Mouse (Mus musculus): Measurements from ENCODE around the gene Fbxo10.
"Not testable (repeated sequence)": the region's sequence is repeated elsewhere in the genome, so short reads cannot be mapped to it uniquely, and the experiment has no call there.

The Fbxo10 gene

GRCm38 (mm10) chr4:45084021-45084894 lies at the start of gene Fbxo10:
Fbxo10 (minus strand) TSS chr4:45084604.
- DNase-seq, result peak; percentile 95 to 97

GRCm38 (mm10) chr4:45131021-45131420 lies 46.6 kb upstream of the Fbxo10 start:
- no peak for DNase-seq

- no peak for DNase-seq
Measured at GRCm38 (mm10) chr4:45121311-45121710, 36.9 kb upstream of the Fbxo10 start.

DNA sequence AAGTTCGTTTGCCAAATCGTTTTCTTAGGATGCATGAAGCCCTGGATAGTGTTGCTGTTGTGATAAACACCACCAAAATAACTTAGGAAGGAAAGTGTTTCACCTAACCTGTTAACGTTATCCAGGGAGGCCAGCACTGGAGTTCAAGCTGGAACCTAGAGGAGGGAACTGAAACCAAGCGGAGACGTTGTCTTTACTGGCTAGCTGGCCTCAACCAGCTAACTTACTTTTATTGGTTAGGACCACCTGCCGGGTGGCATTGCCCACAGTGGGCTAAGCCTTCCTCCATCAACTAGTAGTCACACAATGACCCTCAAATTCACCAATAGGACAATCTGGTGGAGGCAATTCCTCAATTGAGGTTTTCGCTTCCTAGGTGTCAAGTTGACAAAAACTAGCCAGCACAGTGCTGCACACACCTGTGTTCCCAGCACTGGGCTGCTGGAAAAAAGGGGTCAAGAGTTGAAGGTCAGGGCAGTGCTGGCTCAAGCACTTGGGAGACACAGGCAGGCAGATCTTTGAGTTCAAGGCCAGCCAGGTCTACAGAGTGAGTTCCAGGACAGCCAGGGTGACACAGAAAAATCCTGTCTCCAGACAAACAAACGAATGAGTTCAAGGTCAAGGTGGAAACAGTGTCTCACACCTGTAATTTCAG lies 24.2 kb upstream of the Fbxo10 start:
- no peak for DNase-seq

DNA sequence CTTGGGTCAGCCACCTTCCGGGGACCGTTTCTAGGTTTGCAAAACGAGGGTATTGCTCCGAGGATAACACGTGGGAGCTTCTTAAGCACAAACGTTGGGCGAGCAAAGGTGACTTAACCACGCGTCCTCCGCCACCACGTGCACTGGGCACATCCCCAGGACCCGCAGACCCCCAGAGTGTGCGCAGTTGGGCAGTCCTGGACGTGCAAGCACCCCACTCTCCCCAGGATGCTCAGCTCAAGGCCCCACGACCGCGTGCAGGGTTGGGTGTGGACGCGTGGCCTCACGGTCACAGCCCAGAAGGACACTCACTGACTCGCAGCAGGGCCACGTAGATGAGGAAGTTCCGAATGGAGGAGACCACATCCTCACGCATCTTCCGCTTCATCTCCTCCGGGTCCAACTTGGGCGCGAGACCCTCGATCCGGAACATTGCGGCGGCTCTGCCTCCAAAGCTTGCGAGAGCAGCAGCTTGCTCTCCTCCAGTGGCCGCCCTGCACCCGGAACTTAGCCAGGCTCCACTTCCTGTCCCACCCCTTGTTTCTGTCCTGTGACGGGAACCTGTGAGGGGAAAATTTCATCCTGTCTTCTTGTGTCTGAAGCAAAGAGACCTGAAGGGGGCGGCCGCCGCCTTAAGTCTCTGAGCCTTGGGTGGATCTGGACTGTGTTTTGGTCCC lies 23.3 kb upstream of the Fbxo10 start, which contains the start of gene Tomm5:
TSS of gene Tomm5 (minus strand) at position 514 of the 677 bp plus-strand sequence.
- peak; percentile 90 to 91 for DNase-seq

GRCm38 (mm10) chr4:45107066-45107465 lies 22.7 kb upstream of the Fbxo10 start:
- no peak for DNase-seq

- DNase-seq, result no peak
Measured at GRCm38 (mm10) chr4:45106409-45106808, 22.0 kb upstream of the Fbxo10 start.

- DNase-seq, result peak; percentile 36 to 66
Measured at GRCm38 (mm10) chr4:45097198-45097872, 12.9 kb upstream of the Fbxo10 start.

DNA sequence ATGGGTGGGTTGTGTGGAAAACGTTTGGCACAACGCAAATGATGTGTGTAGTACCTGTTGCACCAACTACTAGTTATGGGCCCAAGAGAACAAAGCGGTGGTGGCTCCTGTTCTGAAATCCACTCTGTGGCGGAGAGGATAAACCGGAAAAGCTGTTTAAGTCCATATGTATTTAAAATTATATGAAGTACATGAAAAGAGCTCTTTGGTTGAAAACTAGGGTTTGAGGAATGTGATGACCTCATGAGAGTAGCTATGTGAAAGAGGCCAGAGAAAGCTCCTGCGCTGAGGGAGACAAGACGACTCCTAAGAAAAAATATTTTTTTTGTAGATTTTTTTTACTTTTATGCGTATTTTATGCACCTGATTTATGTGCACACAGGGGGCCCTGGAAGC lies 489 bp upstream of the Fbxo10 start:
- no peak for DNase-seq

DNA sequence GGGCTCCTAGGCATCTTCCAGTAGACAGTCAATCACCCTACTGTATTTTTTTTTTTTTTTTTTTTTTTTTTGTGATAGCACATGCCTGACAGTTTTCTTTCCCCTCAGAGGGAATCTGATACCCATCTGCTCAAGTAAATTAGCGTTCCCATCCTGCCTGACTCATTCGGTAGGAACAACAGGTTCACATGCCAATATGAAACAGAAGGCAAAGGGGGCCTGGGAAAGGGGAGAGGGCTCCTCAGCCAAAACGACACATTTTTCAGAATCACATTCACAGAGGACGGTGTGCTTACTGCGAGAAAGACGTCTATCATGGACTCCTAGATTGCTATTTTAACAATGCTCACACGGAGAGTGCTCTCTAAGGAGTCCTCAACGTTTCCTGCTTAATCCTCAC lies 917 bp downstream of the Fbxo10 start:
- DNase-seq, result no peak

- no peak for DNase-seq
Measured at GRCm38 (mm10) chr4:45082951-45083350, 1.5 kb downstream of the Fbxo10 start.

GRCm38 (mm10) chr4:45081041-45081440 lies 3.4 kb downstream of the Fbxo10 start:
- DNase-seq, result not testable (repeated sequence)

DNA sequence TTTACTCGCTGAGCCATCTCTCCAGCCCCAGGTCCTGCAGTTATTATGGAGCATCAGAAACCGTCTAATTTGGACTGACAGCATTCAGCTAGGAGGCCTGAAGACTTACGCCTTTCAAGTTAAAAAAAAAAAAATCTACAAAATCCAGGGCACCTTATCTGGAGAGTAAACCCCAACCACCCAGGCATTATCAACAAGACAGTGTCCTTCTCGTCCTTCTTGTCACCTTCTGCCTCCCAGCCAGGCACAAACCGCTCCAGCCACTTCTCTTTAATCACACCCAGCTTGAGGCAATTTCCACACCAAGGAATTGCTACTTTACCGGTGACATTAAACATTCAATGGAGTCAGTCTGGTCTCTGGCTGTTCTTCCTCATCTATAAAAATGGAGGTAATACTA lies 10.9 kb downstream of the Fbxo10 start:
- DNase-seq, result no peak

DNA sequence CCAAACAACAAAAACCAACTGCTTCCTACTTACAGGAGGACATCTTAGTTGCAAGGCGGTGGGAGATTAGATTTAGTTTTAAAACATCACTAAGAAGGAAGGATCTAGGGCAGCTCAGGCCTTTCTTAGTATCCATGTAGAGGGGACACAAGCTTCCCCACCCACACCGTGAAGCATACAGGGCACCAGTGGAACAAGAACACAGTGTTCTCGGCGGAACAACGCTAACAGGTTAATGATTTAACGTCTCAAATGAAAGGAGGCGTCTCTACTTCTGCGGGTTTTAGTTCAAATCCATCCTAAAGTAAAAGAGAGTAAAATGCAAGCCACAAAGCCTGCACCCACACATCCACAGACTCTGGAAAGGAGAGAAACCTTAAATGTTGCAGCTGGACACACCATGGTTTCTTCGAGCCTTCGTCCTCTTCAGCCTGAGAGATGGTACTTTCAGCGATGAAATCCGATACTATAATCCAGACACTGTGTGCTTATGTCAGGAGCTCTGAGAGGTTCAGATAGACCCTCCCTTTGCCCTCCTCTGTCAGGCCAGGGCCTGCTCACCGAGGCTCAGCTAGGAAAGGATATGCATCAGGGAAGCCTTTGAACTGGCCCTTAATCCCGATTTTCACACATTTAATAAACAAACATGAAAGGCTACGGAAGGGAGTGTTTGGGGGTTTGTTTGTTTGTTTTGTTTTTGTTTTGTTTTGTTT lies 12.0 kb downstream of the Fbxo10 start:
- no peak for DNase-seq

- DNase-seq, result no peak
Measured at GRCm38 (mm10) chr4:45067742-45068141, 16.7 kb downstream of the Fbxo10 start.

DNA sequence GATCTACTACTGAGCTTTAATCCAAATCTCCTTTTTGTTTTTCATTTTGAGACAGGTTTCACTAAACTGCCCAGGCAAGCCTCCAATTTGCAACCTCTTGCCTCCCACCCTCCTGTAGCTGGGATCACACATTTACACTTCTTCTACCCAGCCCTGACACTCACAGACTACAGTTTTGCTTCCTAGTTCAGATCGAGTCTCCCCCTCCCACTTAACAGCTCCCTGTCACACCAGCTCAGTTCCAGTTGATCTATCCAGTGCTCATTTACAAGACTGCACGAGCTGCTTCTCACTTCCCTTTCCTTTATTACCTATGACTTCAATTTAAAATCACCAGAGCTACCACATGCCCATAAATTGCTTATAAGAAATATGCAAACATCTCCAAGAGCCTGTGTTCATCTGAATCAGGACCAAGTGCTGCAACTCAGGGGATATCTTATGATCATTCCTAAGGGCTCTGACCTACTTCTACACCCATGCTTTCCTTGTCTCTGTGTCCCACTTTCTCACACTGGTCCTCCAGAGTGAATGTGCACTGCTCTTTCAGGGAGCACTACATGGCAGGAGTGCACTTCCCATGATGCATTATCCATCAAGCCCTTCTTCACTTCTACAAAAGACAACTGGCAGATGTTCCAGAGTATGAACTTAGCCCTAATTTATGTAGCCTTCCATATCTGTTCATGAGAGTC lies 18.2 kb downstream of the Fbxo10 start:
- no peak for DNase-seq

DNA sequence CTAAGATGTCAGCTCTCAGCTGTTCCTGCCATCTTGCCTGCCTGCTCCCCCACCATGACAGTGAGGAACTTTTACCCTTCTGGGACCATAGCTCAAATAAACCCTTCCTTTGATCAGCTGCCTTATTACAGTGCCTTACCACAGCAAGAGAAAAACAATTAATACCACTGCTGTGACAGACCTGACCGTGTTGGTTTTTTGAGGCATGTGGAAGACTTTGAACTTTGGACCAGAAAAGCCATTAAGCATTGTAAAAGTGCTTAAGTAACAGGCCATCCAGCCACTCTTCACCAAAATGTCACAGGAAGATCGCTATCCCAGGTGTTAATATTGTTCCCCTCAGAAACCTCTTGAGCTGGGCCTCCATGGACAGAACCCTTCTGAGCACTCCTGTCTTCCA lies 19.8 kb downstream of the Fbxo10 start:
- DNase-seq, result no peak

DNA sequence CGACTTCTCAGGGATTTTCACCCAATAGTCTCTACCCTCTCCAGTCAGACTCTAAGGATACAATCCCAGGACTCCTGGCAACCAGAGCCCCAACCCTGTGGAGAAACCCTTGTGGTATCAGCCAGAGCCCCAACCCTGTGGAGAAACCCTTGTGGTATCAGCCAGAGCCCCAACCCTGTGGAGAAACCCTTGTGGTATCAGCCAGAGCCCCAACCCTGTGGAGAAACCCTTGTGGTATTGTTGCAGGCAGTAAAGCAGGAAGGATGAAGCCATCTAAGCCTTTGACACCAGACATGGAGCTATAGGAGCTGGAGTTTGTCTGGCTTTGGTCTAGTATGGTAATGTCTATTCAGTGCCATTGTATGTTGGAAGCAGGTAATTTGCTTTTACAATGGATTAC lies 20.6 kb downstream of the Fbxo10 start:
- not testable (repeated sequence) for DNase-seq

GRCm38 (mm10) chr4:45055451-45055850 lies 29.0 kb downstream of the Fbxo10 start:
- DNase-seq, result no peak

GRCm38 (mm10) chr4:45054862-45055261 lies 29.5 kb downstream of the Fbxo10 start:
- no peak for DNase-seq

GRCm38 (mm10) chr4:45047956-45048355 lies 36.4 kb downstream of the Fbxo10 start:
- DNase-seq, result no peak
